Mouse (Mus musculus) gastrocnemius, adult 18-20 months (tissue): ENCODE results near the gene Gpr137c. TPM values are rescaled to one million over a fixed set of nuclear protein-coding genes. Genes with fewer than 3 reads are reported as not detected.

Source experiments
- total RNA-seq, 2 experiments: library from RNA; stranded (reverse); gene quantifications; 2 replicates each; pipeline ENCODE4 v1.2.3; 2021

The Gpr137c gene
- total RNA-seq, 2 experiments from 2014 or later: 2.2 to 3.7 TPM

Other genes with a start within 250 kb of the Gpr137c start
- under 1 TPM in 1 of 2 experiments, not detected in 1; 0.09 TPM for gene Ptger2, start 231.5 kb upstream of the Gpr137c start, total RNA-seq
- 1 to 10 TPM; 9.3 to 9.4 TPM for gene Txndc16, start 611 bp downstream of the Gpr137c start, total RNA-seq
- gene Ero1l, start 99.1 kb downstream of the Gpr137c start, total RNA-seq: 1 to 10 TPM; 4.6 TPM
- gene Psmc6, start 110.1 kb downstream of the Gpr137c start, total RNA-seq: 100 to 1,000 TPM in 1 of 2 experiments, 10 to 100 TPM in 1; 93.0 to 100 TPM
- 10 to 100 TPM; 74.6 to 80.4 TPM for gene Styx, start 131.4 kb downstream of the Gpr137c start, total RNA-seq
- gene Gnpnat1, start 185.2 kb downstream of the Gpr137c start, total RNA-seq: 1 to 10 TPM; 8.4 to 9.0 TPM